Mouse (Mus musculus) hindbrain, embryonic 10.5 days (tissue): ENCODE measurements at regions not wholly inside any gene's neighbourhood (a gene's known extent, or its start where the extent isn't known, plus 50 kb on each side); places are given as distances from the start of the nearest gene placed in this dataset.
"Not testable (repeated sequence)": the region's sequence is repeated elsewhere in the genome, so short reads cannot be mapped to it uniquely, and the experiment has no call there.

Experiments
- DNase-seq: peaks from one replicate; pipeline ENCODE4 v3.0.0-alpha.2; 2017; ENCODE audit warnings: low spot score
- H3K27ac ChIP-seq: fragments of 300-500 bp; sonication (generic); 2 replicates; pipeline ENCODE4 v1.5.1; 2016; ENCODE audit warnings: mild to moderate bottlenecking, moderate library complexity
- H3K27me3 ChIP-seq: fragments of 300-500 bp; sonication (generic); 2 replicates; pipeline ENCODE4 v1.6.1; 2016; ENCODE audit warnings: mild to moderate bottlenecking; ENCODE audit not compliant: poor library complexity, insufficient read depth, severe bottlenecking
- H3K36me3 ChIP-seq: fragments of 300-500 bp; sonication (generic); 2 replicates; pipeline ENCODE4 v1.6.1; 2016; ENCODE audit warnings: mild to moderate bottlenecking, moderate library complexity
- H3K4me1 ChIP-seq: fragments of 300-500 bp; sonication (generic); replicated peaks from 2 replicates; pipeline ENCODE4 v1.6.1; 2016; ENCODE audit warnings: mild to moderate bottlenecking
- H3K4me3 ChIP-seq: fragments of 300-500 bp; sonication (generic); 2 replicates; pipeline ENCODE4 v1.5.1; 2016; ENCODE audit warnings: mild to moderate bottlenecking, moderate library complexity
- H3K9me3 ChIP-seq: fragments of 300-500 bp; sonication (generic); 2 replicates; pipeline ENCODE4 v1.6.1; 2016; ENCODE audit warnings: mild to moderate bottlenecking, moderate library complexity
- WGBS: fragments of 180-500 bp; shearing (Covaris S2); methylation state at CpG from one replicate; pipeline ENCODE4 v1.1.7; 2016; 5-methylcytosine and 5-hydroxymethylcytosine counted together

DNA sequence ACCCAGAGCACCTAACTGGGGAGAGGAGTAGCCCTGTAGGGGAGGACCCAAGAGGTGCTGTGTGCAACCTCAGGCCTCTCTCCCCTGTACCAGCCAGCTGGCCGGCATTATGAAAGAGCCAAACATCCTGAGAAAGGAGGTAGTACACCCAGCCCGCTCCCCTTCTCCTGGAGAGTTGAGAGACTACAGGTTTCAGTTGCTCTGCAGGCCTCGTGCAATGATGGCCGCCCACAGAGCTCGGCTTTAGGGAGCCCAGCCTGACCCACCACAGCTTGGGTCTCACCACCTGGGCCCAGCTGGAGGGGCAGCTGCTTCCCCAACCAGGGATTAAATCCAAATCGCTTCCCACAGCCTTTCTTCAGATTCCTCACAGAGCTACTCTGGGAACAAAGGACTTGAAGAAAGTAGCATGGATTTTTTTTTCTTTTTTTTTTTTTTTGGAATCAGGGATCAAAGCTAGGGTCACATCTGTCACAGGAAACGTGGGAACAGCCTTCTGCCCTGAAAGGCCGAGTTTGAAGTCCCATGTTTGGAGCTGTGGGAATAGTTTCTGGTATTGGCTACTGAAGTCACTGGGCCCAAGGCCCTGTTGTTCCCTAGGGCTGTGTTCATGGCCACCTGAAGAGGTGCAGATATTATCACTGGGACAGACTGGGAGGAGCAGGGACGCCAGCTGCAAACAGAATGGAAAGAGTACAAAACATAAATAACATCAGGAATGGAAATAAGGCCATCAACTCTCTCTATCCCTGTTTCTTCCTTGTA lies 131.5 kb upstream of the Rgma start:
- DNase-seq, result peak; percentile 36
- H3K27ac ChIP-seq, result peak overlapping the region; percentile 83
- 50% methylated on average over 9 of the region's 9 CpGs for WGBS

DNA sequence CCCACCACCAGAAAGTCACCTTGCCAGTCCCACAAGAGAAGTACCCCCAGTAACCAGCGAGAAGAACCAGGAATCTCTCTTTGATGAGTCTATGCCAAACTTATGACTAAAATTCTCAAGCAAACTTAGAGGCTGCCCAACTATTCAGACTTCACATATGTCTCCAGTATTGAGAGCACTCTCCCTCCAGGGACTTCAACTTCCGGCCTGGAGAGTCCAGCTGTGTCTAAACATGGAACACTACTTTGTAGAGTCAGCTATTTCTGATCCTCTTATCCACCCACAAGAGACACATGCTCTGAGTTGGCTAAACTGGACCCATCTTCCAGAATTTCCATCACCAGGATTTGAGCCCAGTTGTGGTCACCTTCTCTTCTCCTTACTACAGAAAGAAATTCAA lies 129.9 kb upstream of the Rgma start:
- Histone ChIP-seq H3K4me3 (no peak overlapping the region), H3K27ac (no peak overlapping the region), H3K4me1 (peaks cover 9% of the 10 kb centered on the region; the same call in 1 of the 2 replicates), H3K9me3 (no peaks in the 10 kb centered on the region), H3K36me3 (no peaks in the 10 kb centered on the region), H3K27me3 (no peaks in the 10 kb centered on the region)
- WGBS, result 85% methylated on average over 2 of the region's 2 CpGs
- DNase-seq, result no peak

More for the DNA sequence above, 131.5 kb upstream of the Rgma start:
- H3K4me1 ChIP-seq, result peaks cover 10% of the 10 kb centered on the region; the same call in 1 of the 2 replicates
- H3K27me3 ChIP-seq, result no peaks in the 10 kb centered on the region
- H3K36me3 ChIP-seq, result no peaks in the 10 kb centered on the region
- H3K4me3 ChIP-seq, result no peak overlapping the region
- H3K9me3 ChIP-seq, result no peaks in the 10 kb centered on the region

DNA sequence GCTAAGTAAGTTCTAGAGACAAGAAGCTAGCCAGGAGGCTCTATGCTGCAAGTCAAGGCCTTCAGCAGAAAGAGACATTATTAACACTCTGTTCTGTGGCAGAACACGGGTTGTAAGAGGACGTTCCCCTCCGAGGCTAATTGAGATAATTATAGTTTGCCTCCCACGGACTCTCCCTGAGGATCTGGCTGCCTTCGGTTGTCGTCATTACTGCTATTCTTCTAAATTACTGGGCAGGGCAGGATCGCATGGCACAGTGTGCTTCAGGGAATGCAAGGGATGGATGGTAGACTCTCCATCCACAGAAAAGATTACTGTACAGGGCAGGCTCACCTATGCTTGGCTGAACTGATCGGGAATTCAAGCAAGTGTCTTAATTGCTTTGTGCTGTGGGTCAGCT lies 124.7 kb upstream of the Rgma start:
- H3K36me3 ChIP-seq, result no peaks in the 10 kb centered on the region
- H3K4me3 ChIP-seq, result no peak overlapping the region
- H3K27me3 ChIP-seq, result no peaks in the 10 kb centered on the region
- H3K27ac ChIP-seq, result no peak overlapping the region
- WGBS, result 65% methylated on average over 8 of the region's 8 CpGs
- no peaks in the 10 kb centered on the region; the same call in 1 of the 2 replicates for H3K4me1 ChIP-seq
- no peaks in the 10 kb centered on the region for H3K9me3 ChIP-seq
- no peak for DNase-seq

DNA sequence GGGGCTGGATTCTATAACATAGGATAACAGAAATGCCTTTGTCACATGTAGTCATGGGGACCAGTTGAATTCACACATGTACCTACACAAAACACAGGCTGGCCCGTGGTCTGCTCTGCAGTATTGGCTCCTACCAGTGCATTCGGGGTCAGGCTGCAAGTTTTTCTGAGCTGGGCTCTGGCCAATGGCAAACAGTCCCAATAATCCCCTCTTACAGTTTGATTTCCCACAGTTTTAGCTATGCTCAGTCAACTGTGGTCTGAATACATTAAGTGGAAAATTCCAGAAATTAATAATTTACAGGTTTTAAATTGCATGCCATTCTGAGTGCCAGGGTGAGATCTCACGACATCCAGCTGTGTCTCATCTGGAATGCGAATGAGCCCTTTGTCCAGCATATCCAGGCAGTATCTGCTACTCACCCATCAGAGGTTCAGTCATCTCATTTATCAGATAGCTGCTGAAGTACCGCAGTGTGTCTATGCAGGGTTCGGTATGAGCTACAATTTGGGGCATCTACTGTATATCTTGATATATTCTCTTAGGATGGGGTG lies 124.0 kb upstream of the Rgma start:
- no peaks in the 10 kb centered on the region; the same call in 1 of the 2 replicates for H3K4me1 ChIP-seq
- WGBS, result 84% methylated on average over 6 of the region's 6 CpGs

DNA sequence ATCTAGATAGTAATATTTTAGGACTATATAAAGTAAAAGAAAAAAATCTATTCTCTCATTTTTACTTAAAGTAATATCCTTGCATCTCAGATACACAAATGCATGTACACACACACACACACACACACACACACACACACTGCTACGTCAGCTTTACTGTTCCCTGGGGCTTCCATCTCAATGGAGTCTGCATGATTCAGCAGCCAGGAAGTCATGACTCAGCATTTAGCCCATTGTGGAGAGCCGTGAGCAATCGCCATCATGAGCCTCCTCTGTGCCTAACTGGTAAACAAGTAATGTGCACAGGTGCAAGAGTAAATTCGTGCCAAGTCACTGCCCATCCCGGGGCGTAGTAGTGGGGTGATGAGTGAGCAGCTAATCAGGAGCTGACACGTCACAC lies 120.3 kb upstream of the Rgma start:
- 87% methylated on average over 7 of the region's 7 CpGs for WGBS
- DNase-seq, H3K36me3 ChIP-seq: not testable (repeated sequence)

More for the DNA sequence above, 124.0 kb upstream of the Rgma start:
- H3K27me3 ChIP-seq, result no peaks in the 10 kb centered on the region
- H3K9me3 ChIP-seq, result no peaks in the 10 kb centered on the region
- H3K27ac ChIP-seq, result no peak overlapping the region
- DNase-seq, result no peak
- H3K36me3 ChIP-seq, result no peaks in the 10 kb centered on the region
- no peak overlapping the region for H3K4me3 ChIP-seq

DNA sequence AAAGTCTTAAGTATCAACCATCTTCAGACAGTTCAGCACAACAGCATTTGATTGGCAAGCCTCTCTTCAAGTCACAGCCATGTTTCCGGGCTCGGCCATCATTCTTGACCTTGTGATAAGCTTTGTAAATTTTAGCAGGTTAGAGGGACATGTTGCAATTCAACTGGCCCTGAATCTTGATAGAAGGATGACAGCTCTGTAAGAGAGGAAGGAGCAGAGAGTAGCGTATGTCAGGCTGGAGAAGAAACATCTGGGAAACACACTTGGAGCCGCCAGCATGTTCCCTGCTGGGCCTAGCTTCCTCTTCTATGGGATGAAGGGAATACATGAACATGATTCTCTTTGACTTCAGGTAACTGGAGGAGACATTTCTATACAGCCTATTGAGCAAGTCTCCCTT lies 115.2 kb upstream of the Rgma start:
- Histone ChIP-seq H3K27me3 (no peaks in the 10 kb centered on the region), H3K4me3 (no peak overlapping the region), H3K4me1 (peaks cover 15% of the 10 kb centered on the region), H3K36me3 (no peaks in the 10 kb centered on the region), H3K9me3 (no peaks in the 10 kb centered on the region; the same call in 1 of the 2 replicates), H3K27ac (no peak overlapping the region)
- no peak for DNase-seq
- WGBS, result 89% methylated on average over 4 of the region's 4 CpGs

More for the DNA sequence above, 120.3 kb upstream of the Rgma start:
- H3K27me3 ChIP-seq, H3K4me1 ChIP-seq, H3K9me3 ChIP-seq, H3K27ac ChIP-seq, H3K4me3 ChIP-seq: not testable (repeated sequence)

DNA sequence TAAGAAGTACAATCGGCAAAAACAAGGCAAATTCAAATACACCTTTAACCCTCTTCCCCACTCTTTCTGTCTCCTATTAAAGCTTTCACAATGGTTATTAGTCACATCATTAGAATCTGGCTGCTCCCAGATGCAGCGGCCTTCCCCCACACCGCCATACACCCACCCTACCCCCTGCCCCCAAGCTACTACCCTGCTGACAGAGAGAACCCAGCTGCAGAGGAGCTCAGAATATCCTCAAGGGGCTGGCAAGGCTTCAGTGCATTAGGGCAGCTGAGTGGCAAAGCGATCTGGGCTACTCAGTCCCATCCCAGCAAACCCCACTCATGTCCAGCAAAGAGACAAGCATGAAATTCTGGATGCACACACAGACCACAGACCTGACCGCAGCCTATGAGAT lies 113.6 kb upstream of the Rgma start:
- H3K4me3 ChIP-seq, result no peak overlapping the region
- DNase-seq, result no peak
- peak overlapping the region; percentile 66; the same call in 1 of the 2 replicates for H3K27ac ChIP-seq
- no peaks in the 10 kb centered on the region; the same call in 1 of the 2 replicates for H3K9me3 ChIP-seq
- H3K4me1 ChIP-seq, result peaks cover 15% of the 10 kb centered on the region
- no peaks in the 10 kb centered on the region for H3K27me3 ChIP-seq
- WGBS, result 75% methylated on average over 5 of the region's 5 CpGs
- H3K36me3 ChIP-seq, result no peaks in the 10 kb centered on the region

DNA sequence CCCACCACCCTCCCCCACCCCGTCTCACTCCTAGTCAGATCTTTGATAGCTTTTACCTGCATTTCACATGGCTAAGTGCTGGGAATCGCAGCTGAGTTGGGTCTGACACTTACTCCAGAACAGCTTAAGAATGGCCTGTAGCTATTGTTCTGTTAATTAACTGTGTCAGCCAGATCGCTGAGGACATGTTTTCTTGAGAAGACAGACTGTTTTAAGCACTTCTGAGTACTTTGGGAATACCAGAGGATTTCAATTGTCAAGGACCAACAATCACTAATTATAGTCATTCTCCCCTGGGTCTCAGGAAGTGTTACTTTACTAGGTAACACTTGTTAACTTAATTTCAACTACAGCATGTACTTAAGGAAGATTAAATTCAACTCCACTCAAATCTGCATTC lies 112.8 kb upstream of the Rgma start:
- no peak overlapping the region for H3K4me3 ChIP-seq
- peaks cover 15% of the 10 kb centered on the region for H3K4me1 ChIP-seq
- no peak for DNase-seq
- H3K36me3 ChIP-seq, result no peaks in the 10 kb centered on the region
- WGBS, result 34% methylated on average over 3 of the region's 3 CpGs
- H3K27me3 ChIP-seq, result no peaks in the 10 kb centered on the region
- H3K27ac ChIP-seq, result no peak overlapping the region
- H3K9me3 ChIP-seq, result no peaks in the 10 kb centered on the region; the same call in 1 of the 2 replicates

DNA sequence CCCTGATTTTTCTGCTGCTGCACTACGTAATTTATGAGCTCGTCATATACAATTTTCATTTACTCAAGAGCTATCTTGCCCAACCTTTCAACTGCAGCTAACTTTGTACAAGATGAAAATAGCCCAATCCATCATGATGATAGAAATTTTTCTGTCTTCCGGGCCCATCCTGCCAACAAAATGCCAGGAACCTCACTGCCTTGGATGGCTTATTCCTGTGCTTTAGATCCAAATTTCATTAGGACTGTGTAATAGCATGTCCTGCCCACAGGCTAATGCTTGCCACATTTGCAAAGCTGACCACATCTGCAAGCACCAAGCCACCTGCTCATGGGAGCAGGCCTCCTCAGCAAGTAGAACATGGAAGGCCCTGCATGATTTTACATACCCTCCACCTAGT lies 105.7 kb upstream of the Rgma start:
- Histone ChIP-seq H3K4me3 (no peak overlapping the region), H3K27me3 (no peaks in the 10 kb centered on the region), H3K27ac (no peak overlapping the region), H3K4me1 (no peaks in the 10 kb centered on the region; the same call in 1 of the 2 replicates), H3K36me3 (no peaks in the 10 kb centered on the region), H3K9me3 (peaks cover 5% of the 10 kb centered on the region; the same call in 1 of the 2 replicates)
- no peak for DNase-seq
- WGBS, result 95% methylated on average over 3 of the region's 3 CpGs

DNA sequence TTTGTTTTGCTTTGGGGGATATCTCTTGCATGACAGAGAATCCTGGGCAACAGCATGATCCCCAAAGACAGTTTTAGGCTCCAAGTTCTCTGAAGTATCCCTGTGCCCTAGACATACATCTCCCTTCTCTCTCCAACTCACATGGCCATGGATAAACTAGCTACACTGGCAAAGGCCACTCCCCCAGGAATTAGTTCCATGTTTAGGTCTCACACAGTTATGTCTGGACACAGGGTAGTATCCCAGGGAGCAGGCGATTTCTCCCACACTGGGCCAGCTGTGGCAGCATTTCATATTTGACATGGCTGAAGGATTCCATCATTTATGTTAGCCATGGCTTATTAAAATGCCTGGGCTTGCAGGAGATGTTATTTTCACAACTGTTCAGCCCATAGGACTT lies 102.5 kb upstream of the Rgma start:
- H3K4me3 ChIP-seq, result no peak overlapping the region
- no peak for DNase-seq
- no peaks in the 10 kb centered on the region for H3K27me3 ChIP-seq
- H3K27ac ChIP-seq, result no peak overlapping the region
- 88% methylated on average over 1 of the region's 1 CpGs for WGBS
- H3K36me3 ChIP-seq, result no peaks in the 10 kb centered on the region
- no peaks in the 10 kb centered on the region; the same call in 1 of the 2 replicates for H3K4me1 ChIP-seq
- peaks cover 5% of the 10 kb centered on the region; the same call in 1 of the 2 replicates for H3K9me3 ChIP-seq

DNA sequence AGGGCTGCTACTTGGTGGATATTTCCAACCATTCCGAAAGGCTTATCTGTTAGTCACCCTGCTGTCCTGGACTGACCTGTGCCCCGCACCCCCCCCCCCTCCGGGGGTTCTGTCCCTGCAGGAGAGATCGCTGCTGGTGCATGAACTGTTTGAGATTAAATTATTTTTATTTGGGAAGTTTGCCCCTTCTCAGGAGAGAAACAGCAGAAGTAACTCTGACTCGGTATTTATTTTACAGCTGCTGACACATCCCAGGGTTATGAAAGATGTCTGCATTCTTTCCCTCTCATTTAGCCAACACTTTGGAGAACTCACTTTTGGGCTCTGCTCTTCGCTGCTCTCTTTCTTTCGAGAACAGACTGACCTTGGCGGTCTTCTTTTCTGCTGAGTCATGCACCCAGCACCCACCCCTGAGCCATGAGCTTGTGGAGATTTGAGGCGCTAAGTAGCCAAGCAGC lies 99.5 kb upstream of the Rgma start:
- no peak for DNase-seq
- H3K4me3 ChIP-seq, result no peak overlapping the region
- peaks cover 5% of the 10 kb centered on the region; the same call in 1 of the 2 replicates for H3K9me3 ChIP-seq
- no peak overlapping the region for H3K27ac ChIP-seq
- no peaks in the 10 kb centered on the region for H3K36me3 ChIP-seq
- WGBS, result 81% methylated on average over 9 of the region's 9 CpGs
- no peaks in the 10 kb centered on the region; the same call in 1 of the 2 replicates for H3K4me1 ChIP-seq
- no peaks in the 10 kb centered on the region for H3K27me3 ChIP-seq

DNA sequence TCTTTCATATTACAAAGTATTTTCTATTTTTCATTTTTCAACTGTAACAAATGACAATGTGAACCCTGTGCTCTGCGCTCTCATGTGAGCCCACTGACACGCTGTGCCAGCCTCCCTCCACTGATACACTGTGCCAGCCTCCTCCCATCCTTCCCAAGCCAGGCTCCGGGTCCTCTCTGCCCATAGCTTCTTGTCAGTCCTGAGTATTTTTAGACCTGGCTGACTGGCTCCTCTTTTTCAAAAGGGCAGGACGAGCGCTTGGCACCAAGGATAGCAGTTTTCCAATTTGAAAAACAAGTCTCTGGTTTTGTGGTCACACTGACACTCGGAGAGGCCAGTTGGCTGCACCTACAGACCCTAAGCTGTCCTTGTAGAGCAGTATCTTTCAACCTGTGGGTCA lies 96.7 kb upstream of the Rgma start:
- no peaks in the 10 kb centered on the region for H3K9me3 ChIP-seq
- no peaks in the 10 kb centered on the region for H3K36me3 ChIP-seq
- no peaks in the 10 kb centered on the region for H3K27me3 ChIP-seq
- WGBS, result 87% methylated on average over 6 of the region's 6 CpGs
- DNase-seq, result no peak
- H3K27ac ChIP-seq, result no peak overlapping the region
- no peaks in the 10 kb centered on the region for H3K4me1 ChIP-seq
- no peak overlapping the region for H3K4me3 ChIP-seq

DNA sequence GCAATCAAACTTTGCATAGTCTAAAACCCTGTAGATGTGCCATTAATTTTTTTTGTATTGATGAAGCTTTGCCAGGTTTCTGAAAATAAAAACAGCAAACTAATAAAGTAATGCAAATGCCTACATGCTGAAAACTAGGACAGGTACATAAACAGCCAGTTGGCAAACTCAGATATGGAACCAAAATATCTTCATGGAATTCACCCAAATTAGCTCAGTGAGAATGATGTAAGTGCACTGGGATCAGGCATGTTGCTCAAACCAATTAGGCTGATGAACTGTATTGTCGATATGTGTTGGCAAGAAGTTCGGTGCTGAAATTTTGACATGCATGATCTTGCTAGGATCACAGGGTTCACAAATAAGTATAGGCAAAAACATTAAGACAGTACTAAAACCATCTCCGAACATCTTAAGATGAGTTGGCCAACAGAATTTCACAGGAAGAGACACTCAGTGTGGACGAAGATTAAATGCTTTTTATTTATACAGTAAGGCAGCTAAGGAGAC lies 95.3 kb upstream of the Rgma start:
- Histone ChIP-seq H3K4me1 (no peaks in the 10 kb centered on the region), H3K27ac (no peak overlapping the region), H3K4me3 (no peak overlapping the region), H3K9me3 (no peaks in the 10 kb centered on the region), H3K27me3 (no peaks in the 10 kb centered on the region), H3K36me3 (no peaks in the 10 kb centered on the region)
- 93% methylated on average over 4 of the region's 4 CpGs for WGBS
- no peak for DNase-seq
